Mouse (Mus musculus) spleen, postnatal 14 days (tissue): ENCODE measurements around the gene Atpaf1.

ENCODE experiments used
- DNase-seq, 2 experiments: peaks; one replicate each; pipeline ENCODE4 v3.0.0; 2021 to 2022; ENCODE audit warnings: low spot score in 2 of 2

Gene Atpaf1

DNA sequence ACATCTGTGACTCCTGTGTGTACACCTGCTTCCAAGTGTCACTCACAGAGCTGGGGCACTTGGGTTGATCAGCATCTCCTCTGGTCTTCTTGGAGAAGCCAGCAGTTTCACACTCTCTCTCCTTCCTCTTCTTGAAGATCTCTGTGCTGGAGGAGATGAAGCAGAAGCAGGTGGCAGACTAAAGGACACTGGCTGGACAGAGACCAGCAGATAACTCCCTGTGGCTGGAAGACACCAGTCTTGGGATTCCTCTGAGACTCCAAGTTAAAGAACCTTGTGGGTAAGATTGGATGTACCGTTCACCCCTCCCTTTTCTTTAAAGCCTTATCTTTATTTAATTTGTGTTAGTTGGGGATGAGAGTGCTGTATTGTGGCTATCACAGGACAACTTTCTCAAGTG, 63.5 kb downstream of the Atpaf1 start:
- DNase-seq: no peak

DNA sequence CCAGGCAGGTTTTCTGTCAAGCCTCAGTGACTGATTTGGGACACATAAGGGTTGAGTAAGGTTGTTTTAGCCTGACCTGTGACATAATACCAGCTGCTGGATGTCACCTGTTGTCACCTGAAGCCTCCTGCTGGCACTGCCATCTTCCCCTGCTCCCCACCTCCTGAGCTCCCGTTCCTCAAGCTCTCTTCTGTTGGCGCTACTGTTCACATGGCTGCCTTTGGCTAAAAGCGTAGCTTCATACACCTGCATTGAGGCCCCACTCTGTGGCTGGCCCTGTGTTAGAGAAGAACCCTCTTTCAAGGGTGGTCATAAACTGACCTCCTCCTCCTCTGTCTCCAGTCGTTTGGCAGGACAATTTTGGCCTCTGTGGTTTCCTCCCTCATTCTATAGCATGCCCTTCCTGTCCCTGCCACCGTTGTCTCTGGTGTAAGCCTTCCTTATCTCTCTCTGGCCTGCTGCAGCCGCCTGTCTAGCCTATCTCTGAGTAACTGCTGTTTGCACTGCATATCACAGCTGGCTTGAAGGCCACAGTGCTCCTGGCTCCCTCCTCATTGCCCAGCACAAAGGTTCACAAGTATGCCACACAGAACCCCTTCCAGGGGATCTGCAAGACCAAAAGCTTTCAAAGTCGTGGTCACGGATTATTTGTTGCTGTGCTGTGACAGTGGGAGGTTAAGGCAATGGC, 64.5 kb downstream of the Atpaf1 start:
- peak; percentile 49 to 55 for DNase-seq

DNA sequence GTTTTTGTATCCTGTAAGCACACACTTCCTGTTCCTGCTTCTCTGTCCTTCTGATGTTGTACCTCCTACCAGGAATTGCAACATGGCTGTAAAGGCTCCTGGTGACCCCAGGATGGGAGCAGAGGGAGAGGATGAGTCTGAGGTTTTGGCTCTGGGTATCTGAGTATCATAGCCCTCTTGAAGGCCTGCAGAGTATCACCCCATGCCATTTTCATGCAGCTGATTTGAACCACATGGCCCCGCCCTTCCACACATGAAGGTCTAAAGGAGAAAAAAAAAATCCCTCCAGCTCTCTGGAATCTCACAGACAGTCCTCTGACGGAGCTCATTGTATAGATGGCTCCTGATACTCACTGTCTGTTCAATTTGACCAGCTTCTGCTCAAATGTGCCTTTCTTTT, 65.5 kb downstream of the Atpaf1 start:
- no peak for DNase-seq

DNA sequence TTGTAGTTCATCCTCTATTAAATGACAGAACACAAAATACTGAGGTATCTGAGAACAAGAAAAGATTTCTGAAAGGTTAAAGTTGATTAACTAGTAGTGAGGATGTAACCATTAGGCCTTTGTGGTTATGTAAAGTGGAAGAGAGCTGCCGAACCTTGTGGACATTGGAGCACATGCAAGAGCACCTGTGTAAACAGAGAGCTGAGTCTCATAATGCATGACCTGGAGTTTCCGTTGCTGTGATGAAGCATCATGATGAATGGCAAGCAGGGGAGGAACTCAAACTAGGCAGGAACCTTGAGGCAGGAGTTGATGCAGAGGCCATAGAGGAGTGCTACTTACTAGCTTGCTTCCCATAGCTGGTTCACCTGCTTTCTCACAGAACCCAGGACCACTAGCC, 66.0 kb downstream of the Atpaf1 start:
- DNase-seq: no peak

DNA sequence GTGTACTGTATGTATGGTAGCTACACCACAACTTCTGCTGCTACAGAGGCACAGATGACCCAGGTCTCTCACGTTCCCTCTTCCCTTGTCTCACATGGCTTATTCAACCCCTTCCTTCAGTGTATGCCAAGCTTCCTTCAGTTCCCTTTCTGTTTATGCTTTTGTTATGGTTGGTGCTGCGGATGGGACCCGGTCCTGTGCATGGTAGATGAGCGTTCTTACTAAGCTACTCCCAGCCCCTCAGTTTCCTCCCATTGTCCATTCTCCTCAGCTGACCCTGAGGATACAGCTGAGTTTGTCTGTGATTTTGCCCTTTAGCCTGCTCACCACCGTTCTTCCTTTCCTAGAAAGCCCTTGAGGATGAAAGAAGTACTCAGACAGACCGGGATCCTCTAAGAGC, 67.0 kb downstream of the Atpaf1 start:
- no peak for DNase-seq

- DNase-seq: no peak
Measured at GRCm38 (mm10) chr4:115855100-115855499, 70.5 kb downstream of the Atpaf1 start.

DNA sequence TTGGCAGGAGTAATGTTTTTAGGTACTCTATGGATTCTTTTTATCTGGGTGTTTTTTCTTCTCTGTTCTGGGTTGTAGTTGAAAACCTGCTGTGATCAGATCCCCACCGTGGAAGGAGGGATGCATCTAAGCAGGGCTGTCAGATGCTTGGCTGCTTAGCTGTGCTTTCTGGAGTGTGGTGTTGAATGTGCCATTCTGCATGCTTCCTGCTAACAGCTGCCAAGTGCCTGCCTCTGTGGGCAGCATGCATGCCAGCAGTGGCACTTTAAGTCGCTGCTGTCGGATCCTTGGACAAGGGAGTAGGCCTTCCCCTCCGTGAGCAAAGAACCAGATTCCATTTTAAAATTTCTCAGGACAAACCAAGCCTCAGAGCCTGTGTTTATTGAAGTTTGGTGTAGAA, 71.0 kb downstream of the Atpaf1 start:
- no peak for DNase-seq

GRCm38 (mm10) chr4:115856282-115856681, 71.7 kb downstream of the Atpaf1 start:
- DNase-seq: no peak

- DNase-seq: no peak
Measured at GRCm38 (mm10) chr4:115857293-115857883, 72.8 kb downstream of the Atpaf1 start.

GRCm38 (mm10) chr4:115863352-115863751, 78.7 kb downstream of the Atpaf1 start:
- no peak for DNase-seq

DNA sequence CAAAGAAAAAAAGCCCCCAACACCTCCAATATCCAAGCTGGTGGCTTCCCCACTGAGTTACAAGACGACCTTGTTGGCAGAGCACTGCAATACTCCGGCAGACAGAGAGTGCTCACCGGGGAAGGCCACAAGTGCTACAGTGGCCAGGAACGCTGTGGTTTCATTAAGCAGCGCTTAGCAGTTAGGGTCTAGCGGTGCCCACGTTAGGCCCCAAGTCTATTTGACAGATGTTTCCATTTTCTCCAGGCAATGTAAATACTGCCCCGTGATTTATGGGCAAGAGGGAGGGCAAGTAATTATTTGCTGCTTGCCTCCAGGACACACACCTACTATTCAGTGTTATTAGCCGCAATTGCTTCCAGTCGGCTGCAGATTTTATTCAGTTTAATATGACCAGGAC, 79.3 kb downstream of the Atpaf1 start:
- DNase-seq: no peak
